Mouse (Mus musculus) retina, adult 2 months (tissue): ENCODE measurements around the gene Kremen1.

Source experiments
- DNase-seq: peaks from one replicate; pipeline ENCODE4 v3.0.0-alpha.2; 2012; ENCODE audit warnings: low read depth, low spot score

Gene Kremen1

GRCm38 (mm10) chr11:5261508-5262392, at the start of gene Kremen1:
Gene Kremen1, minus strand, starts transcription at chr11:5261558.
- peak; percentile 87 for DNase-seq

- DNase-seq, result no peak
These were observed 45.9 kb upstream of the Kremen1 start for GRCm38 (mm10) chr11:5307024-5307905.

GRCm38 (mm10) chr11:5306017-5306416, 44.7 kb upstream of the Kremen1 start:
- DNase-seq, result no peak

- DNase-seq, result no peak
These were observed 43.2 kb upstream of the Kremen1 start for GRCm38 (mm10) chr11:5304526-5304925.

GRCm38 (mm10) chr11:5298007-5298372, 36.6 kb upstream of the Kremen1 start:
- no peak for DNase-seq

GRCm38 (mm10) chr11:5297148-5298006, 36.0 kb upstream of the Kremen1 start:
- DNase-seq, result no peak

- no peak for DNase-seq
These were observed 35.3 kb upstream of the Kremen1 start for GRCm38 (mm10) chr11:5296576-5297115.

GRCm38 (mm10) chr11:5294805-5295204, 33.4 kb upstream of the Kremen1 start:
- DNase-seq, result no peak

GRCm38 (mm10) chr11:5290691-5291090, 29.3 kb upstream of the Kremen1 start:
- peak; percentile 53 for DNase-seq

- no peak for DNase-seq
These were observed 28.6 kb upstream of the Kremen1 start for GRCm38 (mm10) chr11:5289826-5290580.

- no peak for DNase-seq
These were observed 22.6 kb upstream of the Kremen1 start for GRCm38 (mm10) chr11:5283987-5284386.

- DNase-seq, result no peak
These were observed 19.6 kb upstream of the Kremen1 start for GRCm38 (mm10) chr11:5280932-5281331.

GRCm38 (mm10) chr11:5278463-5278862, 17.1 kb upstream of the Kremen1 start:
- DNase-seq, result no peak

GRCm38 (mm10) chr11:5277307-5277971, 16.1 kb upstream of the Kremen1 start:
- DNase-seq, result no peak

GRCm38 (mm10) chr11:5275216-5275615, 13.9 kb upstream of the Kremen1 start:
- no peak for DNase-seq

GRCm38 (mm10) chr11:5272536-5273234, 11.3 kb upstream of the Kremen1 start:
- DNase-seq, result no peak

- no peak for DNase-seq
These were observed 10.7 kb upstream of the Kremen1 start for GRCm38 (mm10) chr11:5272066-5272360.

- DNase-seq, result no peak
These were observed 10.1 kb upstream of the Kremen1 start for GRCm38 (mm10) chr11:5271274-5272065.
